Mouse (Mus musculus) adrenal gland (tissue): ENCODE data around the gene Pgm2.

Experiments
- intact Hi-C: fragments of 180-260 bp; cut with DNase I; formaldehyde crosslinking; loops from one replicate; pipeline ENCODE4 v1.15.1; 2025
- microRNA-seq, 2 experiments: library from miRNA; unstranded; fragments of <30 nt; microRNA quantifications; one replicate each; pipeline ENCODE4; 2019

The Pgm2 gene

GRCm38 (mm10) chr5:64168990-64169540, 76.3 kb downstream of the Pgm2 start:
- intact Hi-C loops: loop anchor here (10.0 kb wide), 1 partner anchor 596 kb away; no protein-coding TSS in a partner anchor

- intact Hi-C loops: no loop called here
These were observed 80.1 kb downstream of the Pgm2 start for GRCm38 (mm10) chr5:64172884-64173283.

GRCm38 (mm10) chr5:64173302-64173701, 80.6 kb downstream of the Pgm2 start:
- intact Hi-C loops: no loop called here

- intact Hi-C loops: no loop called here
These were observed 81.7 kb downstream of the Pgm2 start for GRCm38 (mm10) chr5:64174429-64174935.

Small RNAs within 50 kb of the gene (microRNA-seq; reads per million reads assigned to microRNA genes)
- 0 reads per million in 2 experiments for gene Gm22395
- gene Gm23967: 0 reads per million in 2 experiments
